Mouse (Mus musculus): ENCODE measurements around the gene Cd164. TPM values are rescaled to one million over a fixed set of nuclear protein-coding genes. Genes with fewer than 3 reads are reported as not detected.

Gene Cd164
- total and polyA plus RNA-seq, 2 experiments from 2014 or later: 76.0 to 138 TPM

DNA sequence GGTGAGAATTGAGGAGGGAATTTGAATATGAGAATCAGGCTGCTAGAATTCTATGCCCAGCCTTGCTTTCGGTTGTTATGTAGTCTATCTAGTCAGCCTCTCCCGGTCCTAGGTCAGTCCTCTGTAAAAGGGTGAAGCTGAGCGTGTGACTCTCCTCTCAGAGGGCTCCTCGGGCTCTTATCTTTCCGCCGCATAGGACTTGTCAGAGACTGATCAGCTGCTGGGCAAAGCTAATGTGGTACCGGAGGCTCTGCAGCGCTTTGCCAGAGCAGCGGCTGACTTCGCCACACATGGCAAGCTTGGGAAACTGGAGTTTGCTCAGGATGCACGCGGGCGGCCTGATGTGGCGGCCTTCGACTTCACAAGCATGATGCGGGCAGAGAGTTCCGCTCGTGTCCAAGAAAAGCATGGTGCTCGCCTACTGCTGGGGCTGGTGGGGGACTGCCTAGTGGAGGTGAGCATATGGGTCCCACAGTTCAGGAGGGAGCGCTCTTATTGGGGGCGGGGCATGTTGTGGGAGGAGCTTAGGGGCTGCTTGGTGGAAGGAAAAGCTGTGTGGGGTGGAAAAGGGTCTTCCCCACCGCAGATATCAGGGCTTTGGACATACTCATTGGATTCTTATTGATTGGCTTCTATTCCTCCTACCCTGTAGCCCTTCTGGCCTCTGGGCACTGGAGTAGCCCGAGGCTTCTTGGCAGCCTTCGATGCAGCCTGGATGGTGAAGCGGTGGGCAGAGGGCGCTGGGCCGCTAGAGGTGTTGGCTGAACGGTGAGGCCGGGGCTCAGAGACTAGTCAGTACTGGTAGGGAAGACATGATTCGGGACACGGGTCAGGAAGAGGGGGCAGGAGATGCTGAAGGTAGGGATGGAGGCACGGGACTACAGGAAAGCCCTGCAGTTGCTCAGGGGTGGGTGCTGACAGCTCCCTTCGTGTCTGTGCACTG, 38.0 kb upstream of the Cd164 start:
- no peaks in the 10 kb centered on the region for H3K9me3 ChIP-seq (replicated peaks; ENCODE audit: control insufficient read depth, low read length)
- H3K27me3 ChIP-seq (ENCODE audit: control insufficient read depth, insufficient read depth, low read length): no peaks in the 10 kb centered on the region
- peaks cover 68% of the 10 kb centered on the region for H3K36me3 ChIP-seq (replicated peaks; ENCODE audit: control insufficient read depth, insufficient read depth, low read length)
- H3K27ac ChIP-seq (ENCODE audit: low read depth): no peak overlapping the region
- H3K4me2 ChIP-seq (ENCODE audit: low read depth, low read length): no peak overlapping the region
- no peak for TF ChIP-seq EP300 (IDR thresholded peaks at IDR 0.05; ENCODE audit: low read depth)
- TF ChIP-seq CTCF (IDR thresholded peaks at IDR 0.05; ENCODE audit: low read depth): no peak
- peaks cover 8% of the 10 kb centered on the region for H3K4me1 ChIP-seq (ENCODE audit: control insufficient read depth, insufficient read depth)
- H3K4me3 ChIP-seq (ENCODE audit: low read depth, low read length): no peak overlapping the region
- H3K9ac ChIP-seq (replicated peaks; ENCODE audit: low read depth, low read length): no peak overlapping the region
- 44% methylated on average over 33 of the region's 33 CpGs for WGBS
- no peak for ATAC-seq (ENCODE audit: insufficient read depth, low read depth)
- DNase-seq (ENCODE audit: low spot score): no peak

DNA sequence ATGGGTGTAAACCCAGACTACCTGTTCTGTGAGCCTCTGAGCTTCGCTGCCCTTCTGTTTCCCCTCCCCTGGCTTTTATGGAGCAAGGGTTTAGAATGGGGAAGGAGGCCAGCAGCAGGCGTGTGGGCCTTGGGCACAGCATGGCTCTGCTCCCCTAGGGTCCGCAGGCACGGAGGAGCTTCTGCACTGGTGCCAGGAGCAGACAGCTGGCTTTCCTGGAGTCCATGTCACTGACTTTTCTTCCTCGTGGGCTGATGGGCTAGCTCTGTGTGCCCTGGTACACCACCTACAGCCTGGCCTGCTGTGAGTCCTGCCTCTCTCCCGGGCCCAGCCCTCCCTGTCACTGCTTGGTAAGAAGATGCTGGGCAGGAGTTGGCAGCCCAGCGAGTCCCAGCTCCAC, 36.8 kb upstream of the Cd164 start:
- Histone ChIP-seq H3K4me1 (ENCODE audit: control insufficient read depth, insufficient read depth) (peaks cover 8% of the 10 kb centered on the region), H3K27me3 (ENCODE audit: control insufficient read depth, insufficient read depth, low read length) (no peaks in the 10 kb centered on the region), H3K9me3 (replicated peaks; ENCODE audit: control insufficient read depth, low read length) (no peaks in the 10 kb centered on the region), H3K27ac (ENCODE audit: low read depth) (no peak overlapping the region), H3K9ac (replicated peaks; ENCODE audit: low read depth, low read length) (no peak overlapping the region), H3K4me3 (ENCODE audit: low read depth, low read length) (no peak overlapping the region), H3K36me3 (replicated peaks; ENCODE audit: control insufficient read depth, insufficient read depth, low read length) (peaks cover 80% of the 10 kb centered on the region), H3K4me2 (ENCODE audit: low read depth, low read length) (no peak overlapping the region)
- DNase-seq (ENCODE audit: low spot score): no peak
- 90% methylated on average over 7 of the region's 7 CpGs for WGBS
- TF ChIP-seq CTCF (IDR thresholded peaks at IDR 0.05; ENCODE audit: low read depth): no peak
- no peak for TF ChIP-seq EP300 (IDR thresholded peaks at IDR 0.05; ENCODE audit: low read depth)
- ATAC-seq (ENCODE audit: insufficient read depth, low read depth): no peak

DNA sequence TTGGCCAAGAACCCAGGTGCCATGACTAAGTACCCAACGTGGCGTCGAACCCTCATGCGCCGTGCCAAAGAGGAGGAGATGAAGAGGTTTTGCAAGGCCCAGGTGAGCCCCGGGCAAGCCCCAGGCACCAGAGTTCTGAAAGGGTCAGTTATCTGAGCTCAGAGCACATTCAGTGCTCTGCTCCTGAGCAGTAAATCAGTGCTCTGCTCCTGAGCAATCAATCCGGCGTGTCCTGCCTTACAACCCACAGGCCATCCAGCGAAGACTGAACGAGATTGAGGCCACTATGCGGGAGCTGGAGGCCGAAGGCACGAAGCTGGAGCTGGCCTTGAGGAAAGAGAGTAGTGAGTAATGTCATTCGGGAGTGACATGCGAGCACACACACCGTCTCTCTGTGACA, 33.4 kb upstream of the Cd164 start:
- H3K27me3 ChIP-seq (ENCODE audit: control insufficient read depth, insufficient read depth, low read length): no peaks in the 10 kb centered on the region
- WGBS: 90% methylated on average over 16 of the region's 16 CpGs
- no peak overlapping the region for H3K27ac ChIP-seq (ENCODE audit: low read depth)
- TF ChIP-seq EP300 (IDR thresholded peaks at IDR 0.05; ENCODE audit: low read depth): no peak
- no peak for TF ChIP-seq CTCF (IDR thresholded peaks at IDR 0.05; ENCODE audit: low read depth)
- no peak overlapping the region for H3K9ac ChIP-seq (replicated peaks; ENCODE audit: low read depth, low read length)
- no peaks in the 10 kb centered on the region for H3K9me3 ChIP-seq (replicated peaks; ENCODE audit: control insufficient read depth, low read length)
- DNase-seq (ENCODE audit: low spot score) (no peak), ATAC-seq (ENCODE audit: insufficient read depth, low read depth) (no peak)
- H3K4me2 ChIP-seq (ENCODE audit: low read depth, low read length): no peak overlapping the region
- peaks cover 68% of the 10 kb centered on the region for H3K36me3 ChIP-seq (replicated peaks; ENCODE audit: control insufficient read depth, insufficient read depth, low read length)
- peaks cover 17% of the 10 kb centered on the region for H3K4me1 ChIP-seq (ENCODE audit: control insufficient read depth, insufficient read depth)
- H3K4me3 ChIP-seq (ENCODE audit: low read depth, low read length): no peak overlapping the region

DNA sequence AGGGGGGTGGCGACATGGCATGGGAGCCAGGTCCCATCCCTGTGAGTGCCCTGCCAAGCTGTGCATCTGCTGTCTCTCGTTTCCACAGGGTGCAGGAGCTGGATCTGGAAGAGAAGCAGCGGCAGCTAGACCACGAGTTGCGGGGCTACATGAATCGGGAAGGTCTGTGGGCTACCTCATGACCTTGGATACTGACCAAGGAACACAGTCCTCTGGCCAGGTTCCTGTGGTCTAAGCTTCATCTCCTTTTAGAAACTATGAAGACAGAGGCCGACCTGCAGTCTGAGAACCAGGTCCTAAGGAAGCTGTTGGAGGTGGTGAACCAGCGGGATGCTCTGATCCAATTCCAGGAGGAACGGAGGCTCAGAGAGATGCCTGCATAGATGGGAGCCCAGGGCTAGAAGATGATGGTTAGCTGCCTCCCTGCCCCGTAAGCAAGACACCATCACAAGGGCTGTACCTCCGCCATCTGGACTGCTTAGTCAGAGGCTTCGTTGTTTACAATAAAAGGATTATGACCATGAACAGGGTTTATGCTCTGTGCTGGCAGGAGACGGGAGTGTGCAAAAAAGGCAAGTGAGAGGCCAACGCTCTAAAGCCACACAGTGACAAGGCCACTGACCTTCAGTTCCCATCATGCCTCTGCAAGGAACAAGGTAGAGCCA, 32.6 kb upstream of the Cd164 start:
- peaks cover 63% of the 10 kb centered on the region for H3K36me3 ChIP-seq (replicated peaks; ENCODE audit: control insufficient read depth, insufficient read depth, low read length)
- no peak for DNase-seq (ENCODE audit: low spot score)
- 86% methylated on average over 14 of the region's 14 CpGs for whole genome bisulfite sequencing
- H3K9ac ChIP-seq (replicated peaks; ENCODE audit: low read depth, low read length): no peak overlapping the region
- H3K4me2 ChIP-seq (ENCODE audit: low read depth, low read length): no peak overlapping the region
- H3K4me1 ChIP-seq (ENCODE audit: control insufficient read depth, insufficient read depth): peaks cover 15% of the 10 kb centered on the region
- TF ChIP-seq EP300 (IDR thresholded peaks at IDR 0.05; ENCODE audit: low read depth) (no peak), CTCF (IDR thresholded peaks at IDR 0.05; ENCODE audit: low read depth) (no peak)
- no peak overlapping the region for H3K27ac ChIP-seq (ENCODE audit: low read depth)
- no peak for ATAC-seq (ENCODE audit: insufficient read depth, low read depth)
- H3K27me3 ChIP-seq (ENCODE audit: control insufficient read depth, insufficient read depth, low read length): no peaks in the 10 kb centered on the region
- no peaks in the 10 kb centered on the region for H3K9me3 ChIP-seq (replicated peaks; ENCODE audit: control insufficient read depth, low read length)
- H3K4me3 ChIP-seq (ENCODE audit: low read depth, low read length): no peak overlapping the region

DNA sequence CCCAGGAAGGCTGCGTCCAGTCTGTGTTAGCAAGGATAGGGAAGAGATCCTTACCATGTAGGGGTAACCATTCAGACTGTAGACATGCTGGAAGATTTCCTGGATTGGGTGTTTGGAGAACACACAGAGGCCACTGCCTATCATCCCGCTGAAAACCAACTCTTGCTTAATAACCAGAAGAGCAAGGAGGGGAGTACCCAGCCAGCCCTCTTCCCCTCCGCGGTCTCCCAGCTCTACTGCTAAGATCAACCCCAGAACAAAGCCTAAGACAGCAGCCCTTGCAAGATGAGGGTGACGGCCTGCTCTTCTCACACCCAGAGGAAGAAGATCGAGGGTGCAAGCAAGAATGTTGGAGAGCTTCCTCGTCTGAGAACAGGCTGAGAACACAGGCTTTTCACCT, 30.3 kb upstream of the Cd164 start:
- peak overlapping the region; percentile 85 for H3K9ac ChIP-seq (replicated peaks; ENCODE audit: low read depth, low read length)
- DNase-seq (ENCODE audit: low spot score) (no peak), ATAC-seq (ENCODE audit: insufficient read depth, low read depth) (no peak)
- H3K9me3 ChIP-seq (replicated peaks; ENCODE audit: control insufficient read depth, low read length): no peaks in the 10 kb centered on the region
- H3K4me3 ChIP-seq (ENCODE audit: low read depth, low read length): peak overlapping the region; percentile 84
- 36% methylated on average over 7 of the region's 7 CpGs for WGBS
- no peaks in the 10 kb centered on the region for H3K27me3 ChIP-seq (ENCODE audit: control insufficient read depth, insufficient read depth, low read length)
- H3K4me1 ChIP-seq (ENCODE audit: control insufficient read depth, insufficient read depth): peaks cover 15% of the 10 kb centered on the region
- H3K4me2 ChIP-seq (ENCODE audit: low read depth, low read length): peak overlapping the region; percentile 95
- H3K27ac ChIP-seq (ENCODE audit: low read depth): no peak overlapping the region
- peaks cover 44% of the 10 kb centered on the region for H3K36me3 ChIP-seq (replicated peaks; ENCODE audit: control insufficient read depth, insufficient read depth, low read length)
- TF ChIP-seq CTCF (IDR thresholded peaks at IDR 0.05; ENCODE audit: low read depth): no peak
- no peak for TF ChIP-seq EP300 (IDR thresholded peaks at IDR 0.05; ENCODE audit: low read depth)

Data from heart, postnatal 0 days (tissue).